Mouse (Mus musculus) midbrain, embryonic 14.5 days (tissue): ENCODE data around the gene Zfp599. TPM values are rescaled to one million over a fixed set of nuclear protein-coding genes. Genes with fewer than 3 reads are reported as not detected.
"Not testable (repeated sequence)": the region's sequence is repeated elsewhere in the genome, so short reads cannot be mapped to it uniquely, and the experiment has no call there.

Source experiments
- ATAC-seq: fragments of 200-750 bp; cut with Nextera tagmentation; 2 replicates; pipeline ENCODE4 v1.8.0; 2017; ENCODE audit warnings: moderate number of reproducible peaks, moderate library complexity; ENCODE audit not compliant: low FRiP score, low TSS enrichment
- DNase-seq: peaks from one replicate; pipeline ENCODE4 v3.0.0-alpha.2; 2015
- H3K27ac ChIP-seq: fragments of 300-500 bp; sonication (generic); replicated peaks from 2 replicates; pipeline ENCODE4 v1.5.1; 2014; ENCODE audit warnings: mild to moderate bottlenecking, low read depth, low read length, moderate library complexity
- H3K27me3 ChIP-seq: fragments of 300-500 bp; sonication (generic); 2 replicates; pipeline ENCODE4 v1.6.1; 2014; ENCODE audit warnings: low read length, control low read depth, mixed read lengths; ENCODE audit not compliant: control insufficient read depth, insufficient read depth
- H3K36me3 ChIP-seq: fragments of 300-500 bp; sonication (generic); 2 replicates; pipeline ENCODE4 v1.6.1; 2014; ENCODE audit warnings: low read length, control low read depth; ENCODE audit not compliant: control insufficient read depth, insufficient read depth
- H3K4me1 ChIP-seq: fragments of 300-500 bp; sonication (generic); 2 replicates; pipeline ENCODE4 v1.6.1; 2014; ENCODE audit warnings: mild to moderate bottlenecking, antibody characterized with exemption, low read length, control low read depth; ENCODE audit not compliant: control insufficient read depth, insufficient read depth
- H3K4me2 ChIP-seq: fragments of 300-500 bp; sonication (generic); 2 replicates; pipeline ENCODE4 v1.6.1; 2014; ENCODE audit warnings: mild to moderate bottlenecking, low read length, moderate library complexity
- H3K4me3 ChIP-seq: fragments of 300-500 bp; sonication (generic); replicated peaks from 2 replicates; pipeline ENCODE4 v1.5.1; 2014; ENCODE audit warnings: low read depth, low read length
- H3K9ac ChIP-seq: fragments of 300-500 bp; sonication (generic); replicated peaks from 2 replicates; pipeline ENCODE4 v1.6.1; 2014; ENCODE audit warnings: mild to moderate bottlenecking, low read length, moderate library complexity
- H3K9me3 ChIP-seq: fragments of 300-500 bp; sonication (generic); 2 replicates; pipeline ENCODE4 v1.6.1; 2016; ENCODE audit warnings: low read length, control low read depth, mixed read lengths; ENCODE audit not compliant: control insufficient read depth
- WGBS: fragments of 180-500 bp; shearing (Covaris S2); extraction: QIAGEN DNeasy Blood & Tissue Kit; methylation state at CpG from one replicate; pipeline ENCODE4 v1.1.7; 2014; 5-methylcytosine and 5-hydroxymethylcytosine counted together
- polyA plus RNA-seq: library from polyadenylated mRNA; unstranded; fragments of >200 nt; fragmentation: Nextera tagmentation; extraction: Ambion mirVana; gene quantifications from 2 replicates; pipeline ENCODE4 v1.2.1, GENCODE M21; 2014

Zfp599 gene
- polyA plus RNA-seq, 1 experiment from 2014 or later = 13.8 TPM

DNA sequence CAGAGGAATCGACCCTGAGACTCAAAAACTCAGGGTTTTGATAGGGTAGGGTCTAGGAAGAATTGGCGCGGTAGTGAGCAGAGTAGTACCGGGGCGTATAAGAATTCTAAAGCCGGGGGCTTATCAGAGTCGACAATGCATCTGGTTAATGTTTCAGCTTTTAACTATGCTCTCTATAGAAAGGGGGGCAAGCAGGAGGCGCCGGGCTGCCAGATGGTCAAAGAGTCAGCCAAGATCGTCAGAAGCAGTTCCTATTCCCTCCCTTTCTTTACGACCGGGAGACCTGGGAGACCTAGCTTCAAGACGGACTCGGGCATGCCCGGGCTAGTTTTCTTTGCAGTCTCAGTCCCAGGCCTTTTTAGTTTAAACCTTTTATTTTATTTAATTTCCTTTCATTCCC is 32.8 kb downstream of the Zfp599 start:
- DNase-seq (no peak), ATAC-seq (no peak)
- Histone ChIP-seq H3K9ac (no peak overlapping the region), H3K4me1 (no peaks in the 10 kb centered on the region), H3K4me3 (no peak overlapping the region), H3K4me2 (no peak overlapping the region), H3K36me3 (no peaks in the 10 kb centered on the region), H3K27me3 (no peaks in the 10 kb centered on the region), H3K27ac (no peak overlapping the region), H3K9me3 (no peaks in the 10 kb centered on the region)
- 97% methylated on average over 15 of the region's 15 CpGs for WGBS

DNA sequence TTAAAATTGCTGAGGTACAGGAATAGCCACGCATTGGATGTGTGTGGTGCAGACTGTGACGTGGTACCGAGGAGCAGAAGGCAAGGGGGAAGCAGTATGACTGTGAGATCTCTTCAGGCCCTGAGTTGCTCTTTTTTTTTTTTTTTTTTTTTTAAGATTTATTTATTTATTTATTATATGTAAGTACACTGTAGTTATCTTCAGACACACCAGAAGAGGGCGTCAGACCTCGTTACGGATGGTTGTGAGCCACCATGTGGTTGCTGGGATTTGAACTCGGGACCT is 33.4 kb downstream of the Zfp599 start:
- H3K9ac ChIP-seq, ATAC-seq, H3K9me3 ChIP-seq, H3K27me3 ChIP-seq, H3K27ac ChIP-seq, H3K36me3 ChIP-seq, DNase-seq, H3K4me1 ChIP-seq: not testable (repeated sequence)
- peak overlapping the region; percentile 70 for H3K4me2 ChIP-seq
- WGBS = 71% methylated on average over 7 of the region's 7 CpGs
- H3K4me3 ChIP-seq = peak overlapping the region; percentile 73

- Histone ChIP-seq H3K36me3 (no peaks in the 10 kb centered on the region), H3K9me3 (no peaks in the 10 kb centered on the region), H3K4me1 (no peaks in the 10 kb centered on the region), H3K27ac (peak within 1 kb of the TSS; percentile 80), H3K4me3 (peak within 1 kb of the TSS; percentile 73), H3K9ac (peak within 1 kb of the TSS; percentile 57), H3K4me2 (peak within 1 kb of the TSS; percentile 70), H3K27me3 (no peaks in the 10 kb centered on the region)
- ATAC-seq (peak; percentile 98), DNase-seq (peak; percentile 97)
- under 1% methylated on average over 35 of the region's 35 CpGs for WGBS
Observed at GRCm38 (mm10) chr9:22225581-22226388, 33.9 kb downstream of the Zfp599 start, which contains the start of gene Zfp809. Gene Zfp809, plus strand, starts transcription at chr9:22225714.

DNA sequence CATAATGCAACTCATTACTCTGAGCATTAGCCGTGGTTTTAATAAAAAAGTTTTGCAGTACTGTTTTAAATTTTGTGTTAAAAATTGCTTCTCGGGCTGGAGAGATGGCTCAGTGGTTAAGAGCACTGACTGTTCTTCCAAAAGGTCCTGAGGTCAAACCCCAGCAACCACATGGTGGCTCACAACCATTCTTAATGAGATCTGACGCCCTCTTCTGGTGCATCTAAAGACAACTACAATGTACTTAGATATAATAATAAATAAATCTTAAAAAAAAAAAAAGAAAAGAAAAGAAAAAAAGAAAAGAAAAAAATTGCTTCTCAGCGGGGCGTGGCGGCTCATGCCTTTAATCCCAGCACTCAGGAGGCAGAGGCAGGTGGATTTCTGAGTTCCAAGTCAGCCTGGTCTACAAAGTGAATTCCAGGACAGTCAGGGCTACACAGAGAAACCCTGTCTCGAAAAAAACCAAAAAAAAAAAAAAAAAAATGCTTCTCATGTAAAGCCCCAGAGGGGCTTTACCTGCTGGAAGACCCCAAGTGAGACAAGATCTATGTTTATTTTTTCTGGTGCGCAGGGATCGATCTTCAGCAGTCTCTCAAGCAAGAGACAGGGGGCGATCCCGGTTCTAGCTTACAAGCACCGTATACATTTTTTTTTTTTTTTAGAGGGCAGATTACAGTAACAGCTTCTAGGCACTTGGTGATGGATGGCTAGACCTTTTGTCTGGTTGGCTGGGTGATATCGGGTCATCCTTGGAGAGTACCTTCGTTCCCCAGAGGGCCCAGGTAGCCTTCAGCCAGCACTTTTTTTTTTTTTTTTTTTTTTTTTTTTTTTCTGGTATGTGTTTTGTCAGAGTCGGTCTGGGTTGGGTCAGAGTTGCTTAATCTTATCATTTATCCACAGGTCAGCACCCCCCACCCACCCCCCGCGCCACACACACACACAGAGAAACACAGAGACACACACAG is 34.9 kb downstream of the Zfp599 start:
- H3K27ac ChIP-seq = no peak overlapping the region
- peak overlapping the region; percentile 57 for H3K9ac ChIP-seq
- H3K4me1 ChIP-seq = no peaks in the 10 kb centered on the region
- peak overlapping the region; percentile 70 for H3K4me2 ChIP-seq
- H3K9me3 ChIP-seq = no peaks in the 10 kb centered on the region
- 25% methylated on average over 17 of the region's 17 CpGs for WGBS
- ATAC-seq (peak; percentile 64), DNase-seq (peak; percentile 75)
- H3K36me3 ChIP-seq = no peaks in the 10 kb centered on the region
- H3K4me3 ChIP-seq = peak overlapping the region; percentile 73
- no peaks in the 10 kb centered on the region for H3K27me3 ChIP-seq

DNA sequence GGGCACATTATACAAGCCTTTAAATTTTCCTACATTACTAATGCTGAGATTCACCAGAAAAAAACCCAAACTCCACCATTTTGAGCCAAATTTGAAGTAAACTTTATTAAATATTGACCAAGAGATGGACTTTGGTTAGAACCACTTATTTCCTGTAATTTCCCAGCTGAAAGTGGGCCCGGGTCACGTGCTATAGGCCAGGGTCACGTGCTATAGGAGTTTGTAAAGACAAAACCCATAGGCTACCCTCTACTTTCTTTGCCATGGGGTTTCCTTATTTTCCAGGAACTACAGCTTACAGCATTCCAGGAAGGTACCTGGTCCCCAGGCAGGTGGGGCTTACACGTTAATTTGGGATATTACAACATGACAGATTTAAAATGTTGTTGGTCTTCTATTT is 35.6 kb downstream of the Zfp599 start:
- Histone ChIP-seq H3K4me1 (no peaks in the 10 kb centered on the region), H3K27me3 (no peaks in the 10 kb centered on the region), H3K9me3 (no peaks in the 10 kb centered on the region), H3K4me2 (no peak overlapping the region), H3K9ac (no peak overlapping the region), H3K27ac (no peak overlapping the region), H3K36me3 (no peaks in the 10 kb centered on the region), H3K4me3 (no peak overlapping the region)
- WGBS = 93% methylated on average over 4 of the region's 4 CpGs
- no peak for DNase-seq
- ATAC-seq = no peak

DNA sequence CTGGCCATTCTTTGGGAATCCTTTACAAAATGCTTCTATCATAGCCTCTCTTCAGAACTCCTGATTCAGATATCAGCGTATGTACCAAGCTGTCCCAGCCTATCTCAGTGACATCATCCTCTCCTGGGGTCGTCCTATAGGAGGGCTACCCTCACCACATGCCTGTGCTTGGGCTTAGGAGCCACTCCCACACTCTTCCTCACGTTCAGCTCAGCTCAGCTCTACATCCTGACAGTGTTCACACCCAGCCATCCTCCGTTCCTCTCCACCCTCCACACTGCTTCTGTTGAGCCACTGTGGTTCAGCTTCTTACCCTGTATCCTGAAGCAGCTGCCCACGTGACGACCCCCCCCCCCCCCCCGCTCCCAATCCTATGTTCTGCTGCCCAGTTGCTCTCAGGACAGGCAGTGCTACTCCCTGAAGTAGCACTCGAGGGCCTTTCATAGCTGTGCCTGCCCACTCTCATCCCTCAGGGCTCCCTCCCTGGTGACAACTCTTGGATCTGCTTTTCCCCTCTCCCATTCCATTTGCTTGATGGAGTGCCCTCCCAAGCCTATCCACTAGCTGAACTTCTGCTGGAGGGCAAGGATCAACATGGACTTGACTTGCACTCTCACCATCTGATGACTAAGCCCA is 41.7 kb downstream of the Zfp599 start:
- H3K9ac ChIP-seq = no peak overlapping the region
- H3K27ac ChIP-seq = no peak overlapping the region
- DNase-seq = no peak
- H3K27me3 ChIP-seq = no peaks in the 10 kb centered on the region
- no peak for ATAC-seq
- H3K4me2 ChIP-seq = no peak overlapping the region
- H3K4me1 ChIP-seq = no peaks in the 10 kb centered on the region
- H3K9me3 ChIP-seq = no peaks in the 10 kb centered on the region
- 65% methylated on average over 5 of the region's 8 CpGs for WGBS
- H3K4me3 ChIP-seq = no peak overlapping the region
- no peaks in the 10 kb centered on the region for H3K36me3 ChIP-seq

DNA sequence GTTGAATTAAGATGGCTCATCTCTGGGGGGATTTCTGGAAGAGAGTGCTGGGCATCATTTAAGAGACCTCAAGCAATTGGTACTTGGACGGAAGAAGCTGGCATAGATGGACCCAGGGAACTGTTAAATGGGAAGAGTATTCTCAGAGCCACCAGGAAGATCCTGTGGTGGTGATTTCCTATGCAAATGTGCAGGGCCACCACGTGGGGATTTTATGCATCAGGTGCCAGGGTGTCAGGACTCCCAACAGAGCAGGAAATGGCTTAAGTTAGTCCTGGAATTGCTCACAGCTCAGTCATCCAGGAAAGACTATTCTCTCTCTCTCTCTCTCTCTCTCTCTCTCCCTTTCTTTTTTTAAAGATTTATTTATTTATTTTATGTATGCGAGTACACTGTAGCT is 43.0 kb downstream of the Zfp599 start:
- H3K27me3 ChIP-seq = no peaks in the 10 kb centered on the region
- no peaks in the 10 kb centered on the region for H3K36me3 ChIP-seq
- H3K9me3 ChIP-seq = no peaks in the 10 kb centered on the region
- DNase-seq = no peak
- ATAC-seq = no peak
- H3K4me1 ChIP-seq = no peaks in the 10 kb centered on the region
- no peak overlapping the region for H3K4me2 ChIP-seq
- 57% methylated on average over 3 of the region's 3 CpGs for WGBS
- H3K9ac ChIP-seq = no peak overlapping the region
- H3K27ac ChIP-seq = no peak overlapping the region
- H3K4me3 ChIP-seq = no peak overlapping the region

DNA sequence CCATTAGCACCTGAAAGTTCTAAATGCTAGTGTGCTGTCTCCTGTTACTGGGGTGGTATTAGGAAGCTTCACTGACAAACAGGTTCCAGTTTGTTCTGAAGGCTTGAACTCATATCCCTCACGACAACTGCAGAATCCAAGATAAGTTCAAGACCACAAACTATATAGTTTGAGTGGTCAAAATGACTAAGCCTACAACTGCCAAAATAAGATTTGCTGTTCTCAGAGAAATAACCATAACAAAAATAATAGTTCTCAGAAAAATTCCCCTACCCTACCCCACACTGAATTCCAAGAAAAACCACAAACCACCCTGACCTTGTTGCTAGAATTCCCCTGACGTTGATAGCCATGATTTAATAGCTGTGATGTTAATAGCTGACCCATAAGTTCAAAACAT is 45.1 kb downstream of the Zfp599 start:
- no peak overlapping the region for H3K4me3 ChIP-seq
- H3K9ac ChIP-seq = no peak overlapping the region
- WGBS = 88% methylated on average over 2 of the region's 2 CpGs
- H3K9me3 ChIP-seq = no peaks in the 10 kb centered on the region
- no peaks in the 10 kb centered on the region for H3K36me3 ChIP-seq
- no peaks in the 10 kb centered on the region for H3K27me3 ChIP-seq
- no peak for DNase-seq
- no peaks in the 10 kb centered on the region for H3K4me1 ChIP-seq
- ATAC-seq = no peak
- no peak overlapping the region for H3K4me2 ChIP-seq
- no peak overlapping the region for H3K27ac ChIP-seq
